Mouse (Mus musculus): ENCODE data around the gene Stx1a. TPM values are rescaled to one million over a fixed set of nuclear protein-coding genes. Genes with fewer than 3 reads are reported as not detected.
"Not testable (repeated sequence)": the region's sequence is repeated elsewhere in the genome, so short reads cannot be mapped to it uniquely, and the experiment has no call there.

Stx1a gene
- total RNA-seq, 2 experiments from 2014 or later: 1.2 TPM; not detected in 1

GRCm38 (mm10) chr5:135037946-135038345, 14.7 kb downstream of the Stx1a start:
- no peak for ATAC-seq (replicated peaks; ENCODE audit: poor library complexity, severe bottlenecking)

- ATAC-seq (replicated peaks; ENCODE audit: poor library complexity, severe bottlenecking): no peak
These were observed 16.3 kb downstream of the Stx1a start for GRCm38 (mm10) chr5:135039541-135039940.

DNA sequence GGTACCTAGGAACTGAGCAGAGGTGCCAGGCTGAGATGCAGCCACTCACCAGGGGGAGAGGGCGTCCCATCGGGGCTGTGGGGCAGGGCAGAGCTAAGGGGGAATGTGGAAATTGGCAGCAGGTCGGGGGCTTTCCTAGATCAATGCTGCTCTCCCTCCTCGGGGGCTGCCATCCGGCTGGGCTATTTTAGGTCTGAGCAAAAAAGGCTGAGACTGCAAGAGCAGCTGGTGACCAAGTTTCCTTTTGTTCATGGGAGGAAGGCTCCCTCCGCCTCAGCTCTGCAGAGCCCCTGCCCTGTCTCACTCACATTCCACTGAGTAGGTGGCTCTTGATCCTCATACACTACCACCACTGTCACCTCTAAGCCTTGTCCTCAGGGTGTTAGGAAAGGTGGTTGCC, 16.8 kb downstream of the Stx1a start:
- ATAC-seq (replicated peaks; ENCODE audit: poor library complexity, severe bottlenecking): no peak

GRCm38 (mm10) chr5:135040777-135041176, 17.5 kb downstream of the Stx1a start:
- ATAC-seq (replicated peaks; ENCODE audit: poor library complexity, severe bottlenecking): no peak

DNA sequence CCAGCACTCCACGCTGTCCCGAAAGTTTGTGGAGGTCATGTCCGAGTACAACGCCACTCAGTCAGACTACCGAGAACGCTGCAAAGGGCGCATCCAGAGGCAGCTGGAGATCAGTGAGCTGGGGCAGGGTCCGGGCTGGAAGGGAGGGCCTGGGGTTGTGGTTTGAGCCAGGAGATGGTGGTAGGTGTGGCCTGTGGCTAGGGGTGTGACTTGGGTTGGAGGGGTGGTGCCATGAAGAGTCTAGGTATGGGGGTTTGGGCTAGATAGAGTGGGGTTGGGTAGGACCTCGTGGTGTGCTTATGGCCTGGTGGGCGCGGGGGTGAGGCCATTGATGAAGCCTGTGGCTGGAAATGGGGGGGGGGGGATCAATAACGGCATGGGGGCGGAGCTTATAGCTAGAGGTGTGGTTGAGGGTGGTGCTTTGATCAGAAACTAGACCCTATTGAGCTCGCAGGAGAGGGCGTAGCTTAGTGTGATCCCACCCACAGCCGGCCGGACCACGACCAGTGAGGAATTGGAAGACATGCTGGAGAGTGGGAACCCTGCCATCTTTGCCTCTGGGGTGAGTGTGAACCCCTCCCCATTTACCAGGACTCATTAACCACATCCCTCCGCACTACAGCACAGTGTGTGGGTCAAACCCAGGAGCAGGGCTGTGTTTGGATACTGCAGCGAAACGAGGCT, 19.0 kb downstream of the Stx1a start:
- ATAC-seq (replicated peaks; ENCODE audit: poor library complexity, severe bottlenecking): no peak

DNA sequence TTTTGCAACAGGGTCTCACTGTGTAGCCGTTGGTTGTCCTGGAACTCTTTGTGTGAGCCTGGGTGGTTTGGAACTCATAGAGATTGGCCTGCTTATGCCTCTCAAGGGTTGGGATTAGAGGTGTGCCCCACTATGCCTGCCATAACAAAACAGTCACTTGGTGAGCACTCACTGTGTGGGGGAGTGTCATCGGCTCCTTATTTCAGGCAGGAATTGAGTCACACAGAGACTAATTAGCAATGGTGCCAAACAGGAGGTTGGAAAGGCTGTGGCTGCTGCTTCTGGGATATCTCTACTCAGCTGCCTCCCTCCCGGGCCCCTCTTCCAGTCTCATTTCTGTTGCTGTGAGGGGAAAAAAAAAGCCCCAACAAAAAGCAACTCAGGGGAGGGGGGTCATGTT, 21.3 kb downstream of the Stx1a start:
- ATAC-seq (replicated peaks; ENCODE audit: poor library complexity, severe bottlenecking): no peak

GRCm38 (mm10) chr5:135048539-135048938, 25.3 kb downstream of the Stx1a start:
- no peak for ATAC-seq (replicated peaks; ENCODE audit: poor library complexity, severe bottlenecking)

GRCm38 (mm10) chr5:135049268-135049667, 26.0 kb downstream of the Stx1a start:
- not testable (repeated sequence) for ATAC-seq (replicated peaks; ENCODE audit: poor library complexity, severe bottlenecking)

DNA sequence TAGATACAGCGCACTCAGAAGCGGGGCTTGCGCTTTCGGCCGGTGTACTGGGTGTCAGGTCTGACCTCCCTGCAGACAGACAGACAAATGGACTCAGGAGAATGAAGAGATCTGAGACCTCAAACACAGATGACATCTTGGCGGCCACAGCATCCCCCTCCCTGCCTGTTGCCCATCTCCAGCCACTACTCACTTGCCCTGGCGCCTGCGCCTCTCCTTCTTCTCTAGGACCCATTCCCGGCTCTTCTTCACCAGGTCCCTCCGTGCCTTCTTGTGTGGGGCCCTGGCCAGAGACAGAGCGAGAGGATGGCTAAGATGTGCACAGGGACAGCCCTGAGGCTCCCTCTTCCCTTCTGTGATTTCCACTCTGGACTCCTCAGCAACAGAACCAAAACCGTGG, 30.1 kb downstream of the Stx1a start:
- ATAC-seq (replicated peaks; ENCODE audit: poor library complexity, severe bottlenecking): no peak

DNA sequence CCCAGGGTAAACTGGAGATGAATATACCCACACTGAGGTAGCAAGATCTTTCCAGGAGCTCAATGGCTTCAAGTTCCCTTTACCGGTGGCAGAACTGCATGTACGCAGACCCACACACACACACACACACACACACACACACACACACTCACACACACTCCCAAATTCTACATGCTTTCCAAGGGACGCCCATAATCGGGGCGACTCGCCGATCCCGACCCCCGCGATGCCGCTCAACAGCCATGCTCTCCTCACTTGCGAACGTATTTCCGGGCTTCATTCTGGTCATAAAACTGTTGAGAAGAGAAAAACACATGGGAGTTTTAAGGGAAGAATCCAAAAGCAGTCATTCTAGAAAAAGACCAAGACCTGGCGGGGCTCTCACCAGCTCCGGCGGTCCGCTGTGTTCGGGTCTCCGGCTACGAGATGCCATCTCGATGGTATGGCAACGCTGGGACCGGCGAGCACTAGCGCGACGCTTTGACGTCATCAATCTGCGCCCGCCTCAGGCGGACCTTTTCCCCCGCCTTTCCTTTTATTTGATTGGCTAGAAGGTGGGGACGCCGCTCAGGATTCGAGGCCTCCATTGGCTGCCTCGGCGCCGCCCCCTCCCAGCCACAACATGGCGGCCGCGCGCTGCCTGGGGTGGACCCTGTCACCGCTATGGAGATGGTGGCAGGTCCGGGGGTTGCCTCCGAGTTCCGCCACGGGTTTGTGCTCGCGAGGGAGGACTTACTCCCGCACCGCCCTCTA, 40.5 kb downstream of the Stx1a start, which contains the start of gene Dnajc30:
Gene Dnajc30 (plus strand): TSS at position 574 of the 753 bp plus-strand sequence.
- peak; percentile 97 for ATAC-seq (replicated peaks; ENCODE audit: poor library complexity, severe bottlenecking)

DNA sequence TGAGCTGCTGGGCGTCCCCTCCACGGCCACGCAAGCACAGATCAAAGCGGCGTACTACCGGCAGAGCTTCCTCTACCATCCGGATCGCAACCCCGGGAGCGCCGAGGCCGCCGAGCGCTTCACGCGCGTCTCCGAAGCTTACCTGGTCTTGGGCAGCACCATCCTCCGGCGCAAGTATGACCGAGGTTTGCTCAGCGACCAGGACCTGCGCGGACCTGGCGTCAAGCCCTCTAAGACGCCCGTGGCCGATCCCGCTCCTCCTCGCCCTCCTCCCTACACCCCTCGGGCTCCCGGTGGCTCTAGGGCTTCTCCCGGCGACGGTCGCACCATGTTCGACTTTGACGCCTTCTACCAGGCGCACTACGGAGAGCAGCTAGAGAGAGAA, 41.1 kb downstream of the Stx1a start:
- ATAC-seq (replicated peaks; ENCODE audit: poor library complexity, severe bottlenecking): peak; percentile 16

DNA sequence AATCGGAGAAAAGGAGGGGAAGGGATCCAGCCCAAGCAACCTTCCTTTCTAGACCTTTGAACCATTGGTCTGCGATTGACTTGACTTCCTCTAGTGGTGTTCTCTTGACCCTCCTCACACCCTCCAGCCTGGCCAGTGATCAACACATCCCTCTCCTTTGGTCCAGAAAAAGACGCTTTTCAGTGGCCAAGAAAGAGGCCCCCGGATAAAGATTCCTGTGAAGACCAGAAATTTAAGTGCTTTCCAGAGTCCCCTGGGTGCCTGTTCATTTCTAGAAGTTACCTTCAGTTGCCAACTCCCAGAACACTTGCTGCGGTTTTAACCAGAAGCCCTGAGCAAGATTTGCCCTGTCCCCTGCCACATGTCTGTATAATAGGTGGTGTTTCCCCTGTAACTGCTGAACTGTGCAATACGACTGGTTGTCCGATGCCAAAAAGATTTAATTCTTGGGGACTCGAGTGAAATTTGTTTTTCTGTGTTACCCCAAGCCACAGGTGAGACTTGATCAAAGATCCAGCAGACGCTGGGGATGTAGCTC, 41.7 kb downstream of the Stx1a start, which contains the start of gene Bud23:
Gene Bud23 (minus strand): TSS at position 51 of the 538 bp plus-strand sequence.
- ATAC-seq (replicated peaks; ENCODE audit: poor library complexity, severe bottlenecking): not testable (repeated sequence)

DNA sequence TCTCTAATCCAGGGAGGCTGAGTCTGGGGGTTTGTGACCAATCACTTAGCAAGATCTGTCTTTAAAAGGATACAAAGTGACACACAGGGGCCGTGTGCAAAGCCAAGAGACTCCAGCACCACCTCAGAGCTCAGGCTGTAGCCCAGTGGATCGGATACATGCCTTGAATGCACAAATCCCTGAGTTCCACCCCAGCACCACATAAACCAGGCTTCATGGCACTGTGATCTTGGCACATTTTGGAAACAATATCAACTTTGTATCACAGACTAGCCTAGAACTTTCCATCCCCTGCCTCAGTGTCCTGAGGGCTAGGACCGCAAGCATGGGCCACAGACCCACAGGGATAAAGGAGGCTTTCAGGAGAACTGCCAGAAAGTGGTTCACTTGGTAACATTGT, 42.7 kb downstream of the Stx1a start:
- ATAC-seq (replicated peaks; ENCODE audit: poor library complexity, severe bottlenecking): no peak

GRCm38 (mm10) chr5:135070448-135070847, 47.2 kb downstream of the Stx1a start:
- ATAC-seq (replicated peaks; ENCODE audit: poor library complexity, severe bottlenecking): no peak

GRCm38 (mm10) chr5:135072061-135072460, 48.8 kb downstream of the Stx1a start:
- ATAC-seq (replicated peaks; ENCODE audit: poor library complexity, severe bottlenecking): no peak

DNA sequence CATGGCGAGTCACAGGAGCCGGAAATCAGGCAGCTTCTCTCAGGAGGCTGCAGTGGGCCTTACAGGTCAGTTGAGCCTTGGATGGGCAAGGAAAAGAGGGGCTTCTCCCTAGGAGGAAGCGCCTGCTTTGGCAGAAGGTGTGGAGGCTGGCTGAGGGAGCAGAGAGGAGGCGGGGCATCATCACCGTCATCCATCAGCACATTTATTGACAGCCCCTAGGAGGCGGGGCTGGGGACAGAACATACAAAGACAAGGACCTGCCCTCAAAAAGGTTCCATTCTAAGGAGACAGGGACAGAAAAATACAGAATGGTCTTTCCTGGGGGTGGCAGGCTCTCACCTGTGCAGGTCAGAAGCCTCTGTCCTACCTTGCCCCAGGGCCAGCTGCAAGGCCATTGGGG, 49.4 kb downstream of the Stx1a start:
- ATAC-seq (replicated peaks; ENCODE audit: poor library complexity, severe bottlenecking): no peak

- no peak for ATAC-seq (replicated peaks; ENCODE audit: poor library complexity, severe bottlenecking)
These were observed 50.3 kb downstream of the Stx1a start for GRCm38 (mm10) chr5:135073349-135074150.

- no peak for ATAC-seq (replicated peaks; ENCODE audit: poor library complexity, severe bottlenecking)
These were observed 52.4 kb downstream of the Stx1a start for GRCm38 (mm10) chr5:135075655-135076054.

DNA sequence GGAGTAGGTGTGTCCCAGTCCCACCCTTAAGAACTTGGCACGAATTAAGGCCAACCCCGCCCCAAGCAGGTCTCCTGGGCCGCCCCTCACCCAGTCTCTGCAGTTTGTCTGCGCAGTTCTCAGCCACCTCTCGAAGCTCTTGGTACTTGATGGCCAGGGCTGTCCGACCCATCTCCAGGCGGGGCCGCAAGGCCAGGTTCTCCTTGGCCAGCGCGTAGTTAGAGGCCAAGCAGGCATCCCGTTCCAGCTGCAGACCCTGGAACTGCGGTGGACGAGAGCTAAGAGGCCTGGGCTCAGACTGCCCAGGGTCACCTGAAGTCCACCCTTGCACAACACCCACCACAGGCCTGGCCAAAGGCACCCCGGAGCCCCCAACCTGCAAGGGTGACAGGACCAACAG, 53.1 kb downstream of the Stx1a start:
- no peak for ATAC-seq (replicated peaks; ENCODE audit: poor library complexity, severe bottlenecking)

DNA sequence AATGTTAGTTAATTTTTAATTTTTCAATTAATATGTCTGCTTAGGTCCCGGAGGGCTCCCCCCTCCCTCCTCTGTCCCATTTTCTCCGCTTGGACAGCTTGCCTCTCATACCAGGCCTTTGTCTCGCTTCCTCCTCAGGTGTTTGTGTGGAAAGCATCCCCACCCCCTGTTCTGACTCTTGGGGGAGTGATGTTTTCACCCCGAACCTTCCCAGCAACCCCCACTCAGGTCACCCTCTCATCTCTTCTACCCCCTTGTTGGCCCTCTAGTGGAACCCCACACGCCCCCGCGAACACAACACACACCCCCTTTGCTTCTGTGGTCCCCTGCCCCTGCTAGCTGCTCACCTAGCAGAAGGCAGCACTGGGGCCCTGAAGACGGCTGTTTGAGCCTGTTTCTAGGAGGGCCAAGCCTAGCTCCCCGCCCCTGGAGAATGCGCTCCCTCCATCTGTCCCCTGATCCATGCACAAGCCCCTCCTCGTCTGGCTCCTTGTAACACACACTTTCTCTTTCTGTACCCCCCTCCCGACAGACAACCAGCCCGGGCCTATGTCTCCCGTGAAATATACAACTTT, 53.7 kb downstream of the Stx1a start:
- ATAC-seq (replicated peaks; ENCODE audit: poor library complexity, severe bottlenecking): no peak
